Mouse (Mus musculus) neural tube, embryonic 11.5 days (tissue): ENCODE measurements around the gene Eef2k. TPM values are rescaled to one million over a fixed set of nuclear protein-coding genes. Genes with fewer than 3 reads are reported as not detected.

ENCODE experiments used
- ATAC-seq: fragments of 200-750 bp; cut with Nextera tagmentation; 2 replicates; pipeline ENCODE4 v1.8.0; 2017; ENCODE audit warnings: moderate number of reproducible peaks, mild to moderate bottlenecking, moderate TSS enrichment, moderate library complexity; ENCODE audit not compliant: insufficient read depth, low FRiP score, low TSS enrichment
- DNase-seq: peaks from one replicate; pipeline ENCODE4 v3.0.0-alpha.2; 2015; ENCODE audit warnings: low spot score
- H3K27ac ChIP-seq: fragments of 300-500 bp; sonication (generic); 2 replicates; pipeline ENCODE4 v1.5.1; 2014; ENCODE audit warnings: low read depth, mild to moderate bottlenecking, low read length
- H3K27me3 ChIP-seq: fragments of 300-500 bp; sonication (generic); 2 replicates; pipeline ENCODE4 v1.6.1; 2014; ENCODE audit warnings: mild to moderate bottlenecking, low read length, mixed read lengths; ENCODE audit not compliant: control insufficient read depth, insufficient read depth
- H3K36me3 ChIP-seq: fragments of 300-500 bp; sonication (generic); 2 replicates; pipeline ENCODE4 v1.6.1; 2014; ENCODE audit warnings: mild to moderate bottlenecking, low read length, moderate library complexity, mixed read lengths; ENCODE audit not compliant: control insufficient read depth, insufficient read depth
- H3K4me1 ChIP-seq: fragments of 300-500 bp; sonication (generic); 2 replicates; pipeline ENCODE4 v1.6.1; 2014; ENCODE audit warnings: low read length, mixed read lengths; ENCODE audit not compliant: control insufficient read depth, insufficient read depth
- H3K4me2 ChIP-seq: fragments of 300-500 bp; sonication (generic); 2 replicates; pipeline ENCODE4 v1.6.1; 2014; ENCODE audit warnings: low read depth, mild to moderate bottlenecking, moderate library complexity
- H3K4me3 ChIP-seq: fragments of 300-500 bp; sonication (generic); 2 replicates; pipeline ENCODE4 v1.5.1; 2014; ENCODE audit warnings: low read depth, low read length
- H3K9ac ChIP-seq: fragments of 300-500 bp; sonication (generic); 2 replicates; pipeline ENCODE4 v1.6.1; 2014; ENCODE audit warnings: mild to moderate bottlenecking, low read length
- H3K9me3 ChIP-seq: fragments of 300-500 bp; sonication (generic); 2 replicates; pipeline ENCODE4 v1.6.1; 2016; ENCODE audit warnings: low read length; ENCODE audit not compliant: control insufficient read depth
- WGBS: fragments of 180-500 bp; shearing (Covaris S2); extraction: QIAGEN DNeasy Blood & Tissue Kit; methylation state at CpG from one replicate; pipeline ENCODE4 v1.1.7; 2014; 5-methylcytosine and 5-hydroxymethylcytosine counted together
- polyA plus RNA-seq: library from polyadenylated mRNA; unstranded; fragments of >200 nt; fragmentation: Nextera tagmentation; extraction: Ambion mirVana; gene quantifications from 2 replicates; pipeline ENCODE4 v1.2.1, GENCODE M21; 2014

The Eef2k gene
- 9.2 and 10.3 TPM in 2 replicates for polyA plus RNA-seq

DNA sequence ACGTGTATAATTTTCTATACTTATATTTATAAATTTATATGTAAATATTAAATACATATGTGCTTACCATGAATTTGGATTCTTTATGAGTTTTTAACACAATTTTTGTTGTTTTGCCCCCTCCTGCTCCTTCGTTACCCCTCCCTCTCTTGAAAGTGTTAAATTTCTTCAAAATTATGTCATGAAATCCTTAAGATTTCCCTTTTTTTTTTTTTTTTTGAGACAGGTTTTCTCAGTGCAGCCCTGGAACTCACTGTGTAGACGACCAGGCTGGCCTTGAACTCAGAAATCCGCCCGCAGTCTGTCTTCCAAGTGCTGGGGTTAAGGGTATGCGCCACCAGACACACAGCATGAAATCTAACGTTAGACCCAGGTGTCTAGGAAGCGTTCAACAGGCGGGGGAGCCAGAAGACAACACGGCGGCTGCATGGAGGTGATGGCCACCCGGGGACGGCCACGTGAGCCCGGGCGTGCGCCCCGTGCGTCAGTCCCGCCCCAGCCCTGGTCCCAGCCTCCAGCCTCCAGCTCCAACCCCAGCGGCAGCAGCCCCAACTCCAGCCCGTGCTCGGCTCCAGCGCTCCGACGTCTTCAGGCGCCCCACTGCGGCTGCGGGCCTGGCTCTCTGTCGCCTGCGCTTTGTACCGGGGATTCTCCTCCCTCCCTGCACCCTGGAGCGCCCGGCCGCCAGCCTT lies at the start of gene Eef2k:
TSS of gene Eef2k (plus strand) at position 487 of the 692 bp plus-strand sequence.
- peak; percentile 88 for ATAC-seq
- Histone ChIP-seq H3K9me3 (no peaks in the 10 kb centered on the region), H3K27me3 (no peaks in the 10 kb centered on the region), H3K4me1 (peaks cover 3% of the 10 kb centered on the region; the same call in 1 of the 2 replicates), H3K4me2 (peak within 1 kb of the TSS; percentile 71), H3K36me3 (no peaks in the 10 kb centered on the region), H3K27ac (peak within 1 kb of the TSS; percentile 72), H3K4me3 (peak within 1 kb of the TSS; percentile 61), H3K9ac (peak within 1 kb of the TSS; percentile 89)
- peak; percentile 90 for DNase-seq
- WGBS = 4% methylated on average over 29 of the region's 35 CpGs

DNA sequence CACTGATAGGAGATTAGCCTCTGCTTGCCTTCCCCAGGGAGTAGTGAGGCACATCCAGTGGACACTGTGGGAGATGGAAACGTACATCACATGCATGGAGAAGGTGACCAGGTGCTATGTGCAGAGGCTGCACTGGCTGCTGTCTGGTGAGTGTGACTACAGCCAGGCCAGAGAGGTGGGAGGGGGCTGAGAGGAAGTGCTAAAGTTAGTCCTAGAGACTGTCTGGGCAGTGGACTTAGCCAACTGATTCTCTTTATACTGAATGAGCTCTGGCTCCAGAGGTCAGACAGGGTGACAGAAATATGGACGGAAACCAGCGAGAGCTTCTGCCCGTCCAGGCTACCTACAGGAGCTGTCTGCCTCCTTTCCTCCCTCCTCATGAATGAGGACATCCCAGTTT lies 47.1 kb upstream of the Eef2k start:
- H3K9ac ChIP-seq = no peak overlapping the region
- no peaks in the 10 kb centered on the region for H3K27me3 ChIP-seq
- no peak overlapping the region for H3K27ac ChIP-seq
- H3K4me1 ChIP-seq = no peaks in the 10 kb centered on the region
- WGBS = 81% methylated on average over 4 of the region's 4 CpGs
- no peaks in the 10 kb centered on the region for H3K9me3 ChIP-seq
- H3K4me3 ChIP-seq = no peak overlapping the region
- H3K36me3 ChIP-seq = no peaks in the 10 kb centered on the region
- no peak overlapping the region for H3K4me2 ChIP-seq
- no peak for ATAC-seq
- DNase-seq = no peak

- WGBS = 90% methylated on average over 3 of the region's 3 CpGs
- Histone ChIP-seq H3K27ac (no peak overlapping the region), H3K4me1 (no peaks in the 10 kb centered on the region), H3K4me2 (no peak overlapping the region), H3K27me3 (no peaks in the 10 kb centered on the region), H3K9ac (no peak overlapping the region), H3K4me3 (no peak overlapping the region), H3K9me3 (no peaks in the 10 kb centered on the region), H3K36me3 (no peaks in the 10 kb centered on the region)
- ATAC-seq (no peak), DNase-seq (no peak)
Measured at GRCm38 (mm10) chr7:120796369-120796768, 46.3 kb upstream of the Eef2k start.

- no peak overlapping the region for H3K4me3 ChIP-seq
Measured at GRCm38 (mm10) chr7:120803268-120803667, 39.4 kb upstream of the Eef2k start.

GRCm38 (mm10) chr7:120809705-120810104 lies 32.9 kb upstream of the Eef2k start:
- Histone ChIP-seq H3K36me3 (no peaks in the 10 kb centered on the region), H3K9me3 (no peaks in the 10 kb centered on the region), H3K4me1 (no peaks in the 10 kb centered on the region), H3K27me3 (0 out of 2 replicates have a peak, but pooled peaks cover 2% of the 10 kb centered on the region), H3K27ac (no peak overlapping the region), H3K9ac (no peak overlapping the region), H3K4me3 (peak overlapping the region; percentile 10; the same call in 1 of the 2 replicates), H3K4me2 (peak overlapping the region; percentile 32)
- DNase-seq (no peak), ATAC-seq (no peak)
- WGBS = 10% methylated on average over 27 of the region's 27 CpGs

More at GRCm38 (mm10) chr7:120803268-120803667, 39.4 kb upstream of the Eef2k start:
- H3K27me3 ChIP-seq = no peaks in the 10 kb centered on the region
- 90% methylated on average over 2 of the region's 2 CpGs for WGBS
- H3K9me3 ChIP-seq = no peaks in the 10 kb centered on the region
- H3K27ac ChIP-seq = no peak overlapping the region
- no peaks in the 10 kb centered on the region for H3K4me1 ChIP-seq
- no peaks in the 10 kb centered on the region for H3K36me3 ChIP-seq
- DNase-seq (no peak), ATAC-seq (no peak)
- H3K9ac ChIP-seq = no peak overlapping the region
- H3K4me2 ChIP-seq = no peak overlapping the region

- WGBS = 84% methylated on average over 6 of the region's 6 CpGs
- DNase-seq (no peak), ATAC-seq (no peak)
- Histone ChIP-seq H3K27me3 (0 out of 2 replicates have a peak, but pooled peaks cover 2% of the 10 kb centered on the region), H3K4me3 (no peak within 1 kb of the TSS), H3K4me2 (no peak within 1 kb of the TSS), H3K36me3 (no peaks in the 10 kb centered on the region), H3K27ac (no peak within 1 kb of the TSS), H3K9me3 (no peaks in the 10 kb centered on the region), H3K4me1 (no peaks in the 10 kb centered on the region), H3K9ac (no peak within 1 kb of the TSS)
Measured at GRCm38 (mm10) chr7:120811834-120812415, 30.7 kb upstream of the Eef2k start, which contains the start of gene Gm5737. Gm5737 (plus strand) TSS chr7:120812365.

DNA sequence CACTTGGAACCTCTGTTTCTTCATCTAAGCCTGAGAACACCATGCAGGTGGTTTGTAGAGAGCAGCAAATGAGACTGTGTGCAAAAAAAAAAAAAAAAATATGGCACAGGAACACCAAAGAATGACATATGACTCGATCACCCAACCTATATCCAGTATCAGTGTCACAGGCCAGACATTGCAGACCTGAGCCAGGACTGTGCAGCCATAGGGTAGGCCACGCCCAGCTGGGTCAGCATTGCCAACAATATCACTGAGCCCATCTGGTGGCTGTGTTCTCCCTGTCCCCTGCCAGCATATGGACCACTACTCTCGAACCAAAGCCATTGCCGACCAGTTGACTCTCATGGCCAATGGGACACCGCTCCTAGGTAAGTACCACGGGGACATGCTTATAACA lies 25.1 kb upstream of the Eef2k start:
- H3K9me3 ChIP-seq = no peaks in the 10 kb centered on the region
- no peak overlapping the region for H3K4me2 ChIP-seq
- H3K4me1 ChIP-seq = no peaks in the 10 kb centered on the region
- H3K27ac ChIP-seq = no peak overlapping the region
- no peaks in the 10 kb centered on the region for H3K36me3 ChIP-seq
- ATAC-seq = no peak
- no peaks in the 10 kb centered on the region for H3K27me3 ChIP-seq
- no peak for DNase-seq
- no peak overlapping the region for H3K9ac ChIP-seq
- no peak overlapping the region for H3K4me3 ChIP-seq
- 88% methylated on average over 6 of the region's 6 CpGs for WGBS

DNA sequence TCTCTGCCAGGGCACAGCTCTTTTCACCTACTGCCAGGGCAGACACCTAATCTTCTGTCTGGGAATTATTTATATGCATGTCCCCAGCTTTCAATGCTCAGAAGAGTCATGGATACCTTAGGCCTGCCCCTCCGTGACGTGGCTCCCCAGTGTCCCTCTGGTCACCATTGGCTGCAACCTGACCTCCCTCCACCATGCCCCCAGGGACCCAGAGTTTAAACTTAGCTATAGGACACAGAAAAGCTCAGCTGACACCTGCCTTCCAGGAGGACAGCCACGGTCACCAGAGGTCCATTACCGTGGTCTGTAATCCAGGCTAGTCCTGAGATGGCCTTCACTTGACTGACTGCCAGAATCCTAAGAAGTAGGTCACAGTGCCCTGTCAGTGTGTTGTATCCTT lies 23.2 kb upstream of the Eef2k start:
- Histone ChIP-seq H3K4me1 (no peaks in the 10 kb centered on the region), H3K9me3 (no peaks in the 10 kb centered on the region), H3K9ac (no peak overlapping the region), H3K27ac (no peak overlapping the region), H3K4me2 (no peak overlapping the region), H3K4me3 (no peak overlapping the region), H3K36me3 (no peaks in the 10 kb centered on the region), H3K27me3 (no peaks in the 10 kb centered on the region)
- ATAC-seq (no peak), DNase-seq (no peak)
- 87% methylated on average over 4 of the region's 4 CpGs for WGBS

GRCm38 (mm10) chr7:120823248-120823647 lies 19.4 kb upstream of the Eef2k start:
- Histone ChIP-seq H3K9ac (no peak overlapping the region), H3K9me3 (no peaks in the 10 kb centered on the region), H3K4me1 (no peaks in the 10 kb centered on the region), H3K4me2 (no peak overlapping the region), H3K36me3 (no peaks in the 10 kb centered on the region), H3K27me3 (no peaks in the 10 kb centered on the region), H3K27ac (no peak overlapping the region), H3K4me3 (no peak overlapping the region)
- peak; percentile 26; the same call in 1 of the 2 replicates for ATAC-seq
- WGBS = 5% methylated on average over 4 of the region's 5 CpGs
- peak; percentile 72 for DNase-seq
